Mouse (Mus musculus): ENCODE measurements around the gene Tmem161a.
A peak's percentile ranks its signal among the peaks of the same experiment; 100 is the strongest.

DNA sequence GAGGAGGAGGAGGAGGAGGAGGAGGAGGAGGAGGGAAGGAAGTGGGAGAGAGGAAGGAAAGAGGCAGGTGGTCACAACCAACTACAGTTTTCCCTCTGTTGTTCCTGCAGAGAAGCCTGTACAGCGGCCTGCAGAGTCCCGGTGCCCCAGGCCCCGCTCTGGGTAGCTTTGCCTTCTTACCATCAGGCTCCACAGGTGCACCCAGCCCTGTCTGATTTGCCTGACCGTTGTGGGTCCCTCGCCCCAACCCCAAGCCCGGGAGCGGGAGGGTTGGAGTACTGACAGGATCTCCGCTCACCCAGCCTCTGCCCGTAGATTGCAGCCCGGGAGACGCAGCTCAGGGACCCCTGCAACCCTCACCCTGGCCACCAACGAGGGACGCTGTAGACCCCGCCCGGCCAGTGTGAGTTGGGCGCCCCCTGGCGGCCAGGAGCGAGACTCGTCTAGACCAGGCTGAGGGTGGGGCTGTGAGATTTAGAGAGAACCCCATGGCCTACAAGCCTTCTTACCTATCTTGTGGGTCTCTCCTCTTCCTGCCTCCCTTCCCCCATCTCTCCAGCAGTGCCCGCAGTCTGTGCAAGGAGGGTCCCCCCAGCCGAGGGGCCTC is 5.5 kb upstream of the Tmem161a start:
- peak; percentile 96 for TF ChIP-seq CTCF (IDR thresholded peaks at IDR 0.05; ENCODE audit: borderline replicate concordance, extremely low read depth, insufficient read depth, insufficient read length)
- TF ChIP-seq POLR2A (IDR thresholded peaks at IDR 0.05; ENCODE audit: borderline replicate concordance, extremely low read depth, insufficient read depth, insufficient read length, poor library complexity, severe bottlenecking): no peak

Measured in brain, embryonic 14.5 days (tissue).